Mouse (Mus musculus) heart, postnatal 25 days (tissue): ENCODE measurements around the gene Gm20671. TPM values are rescaled to one million over a fixed set of nuclear protein-coding genes. Genes with fewer than 3 reads are reported as not detected.
"Not testable (repeated sequence)": the region's sequence is repeated elsewhere in the genome, so short reads cannot be mapped to it uniquely, and the experiment has no call there.

ENCODE experiments used
- DNase-seq: peaks from one replicate; pipeline ENCODE4 v3.0.0; 2022; ENCODE audit warnings: low spot score
- intact Hi-C: fragments of 180-260 bp; cut with DNase I; formaldehyde crosslinking; loops from one replicate; pipeline ENCODE4 v1.15.1; 2025
- total RNA-seq, 2 experiments: library from RNA; stranded (reverse); gene quantifications; 2 replicates each; pipeline ENCODE4 v1.2.3; 2021

The Gm20671 gene
- total RNA-seq, 2 experiments from 2014 or later: not detected

DNA sequence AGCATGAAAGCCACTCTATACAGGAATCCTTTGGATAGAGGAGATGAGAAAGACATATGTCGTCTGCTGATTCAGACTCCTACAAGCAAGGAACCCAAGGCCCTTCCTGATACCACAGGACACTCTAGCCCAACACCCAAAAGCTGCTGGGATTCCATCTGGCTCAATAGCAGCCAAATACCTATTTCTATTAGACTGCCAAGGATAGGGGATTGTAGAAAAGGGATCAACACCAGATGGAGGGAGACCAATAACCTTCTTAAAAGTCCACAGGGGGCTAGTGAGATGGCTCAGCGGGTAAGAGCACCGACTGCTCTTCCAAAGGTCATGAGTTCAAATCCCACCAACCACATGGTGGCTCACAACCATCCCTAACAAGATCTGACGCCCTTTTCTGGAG lies 11.5 kb downstream of the Gm20671 start:
- intact Hi-C loops: no loop called here
- DNase-seq: no peak

DNA sequence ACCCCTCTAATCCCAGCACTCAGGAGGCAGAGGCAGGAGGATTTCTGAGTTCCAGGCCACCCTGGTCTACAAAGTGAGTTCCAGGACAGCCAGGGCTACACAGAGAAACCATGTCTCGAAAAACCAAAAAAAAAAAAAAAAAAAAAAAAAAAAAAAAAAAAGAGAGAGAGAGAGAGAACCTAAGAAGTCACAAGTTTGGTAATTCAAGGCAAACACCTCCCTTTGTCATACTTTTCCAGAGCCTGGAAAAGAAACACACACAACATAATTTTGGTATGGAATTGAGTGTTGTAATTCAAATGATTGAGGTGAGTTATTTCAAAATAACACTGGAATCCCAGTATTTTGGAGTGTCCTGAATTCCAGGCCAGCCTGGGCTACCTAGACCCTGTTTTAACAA lies 40.5 kb downstream of the Gm20671 start:
- DNase-seq: not testable (repeated sequence)
- intact Hi-C loops: loop anchor here (5.0 kb wide), 1 partner anchor 76 kb away; the partner anchor contains the start of gene Depdc5

DNA sequence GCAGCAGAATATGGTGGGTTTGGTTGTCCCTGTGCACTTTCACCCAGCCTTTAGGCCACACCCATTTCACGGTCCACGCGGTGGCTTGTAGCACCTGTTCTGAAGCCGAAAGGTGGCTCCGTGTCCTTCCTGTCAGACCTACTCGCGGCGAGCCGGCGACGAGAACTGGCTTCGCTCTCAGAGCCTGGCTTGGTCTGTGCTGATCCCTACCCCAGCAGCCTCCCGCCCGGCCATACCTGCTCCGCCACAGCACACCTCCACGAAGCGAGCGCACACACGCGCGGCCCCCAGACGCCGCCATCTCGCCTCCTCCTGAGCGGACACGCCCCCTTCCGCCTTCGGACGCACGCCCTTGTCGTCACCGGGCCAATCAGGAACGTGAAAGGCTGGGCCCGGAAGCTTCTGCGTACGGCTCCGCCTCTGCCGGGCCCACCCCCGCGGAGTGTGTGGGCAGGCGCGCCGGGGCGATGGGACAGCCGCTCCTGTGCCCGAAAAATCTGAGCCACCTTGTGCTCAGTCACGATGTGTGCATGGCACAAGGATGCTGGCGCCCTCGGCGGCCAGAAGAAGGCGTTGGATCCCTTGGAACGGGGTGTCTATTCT lies 41.5 kb downstream of the Gm20671 start, which contains the start of gene Pisd:
TSS of gene Pisd (minus strand) at position 334 of the 603 bp plus-strand sequence.
- intact Hi-C loops: loop anchor here (5.0 kb wide), 1 partner anchor 77 kb away; the partner anchor contains the start of gene Depdc5

DNA sequence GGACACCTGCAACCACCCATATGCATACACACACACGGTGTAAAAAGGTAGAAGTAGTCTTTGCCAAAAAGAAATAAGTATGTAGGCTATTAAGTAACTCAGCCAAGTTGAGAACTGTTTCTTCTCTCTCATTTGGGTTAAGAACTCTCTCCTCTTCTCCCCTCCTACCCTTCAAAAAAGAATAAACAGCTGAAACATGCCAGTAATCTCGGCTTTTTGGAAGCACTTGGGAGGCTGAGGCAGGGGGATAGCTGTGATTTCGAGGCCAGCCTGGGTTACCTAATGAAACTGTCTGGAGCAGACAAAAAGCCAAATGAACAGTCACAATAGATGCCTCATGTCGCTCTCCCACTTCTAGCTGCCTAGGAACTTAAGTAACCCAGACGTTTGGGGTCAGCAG lies 42.2 kb downstream of the Gm20671 start:
- intact Hi-C loops: loop anchor here (5.0 kb wide), 1 partner anchor 78 kb away; the partner anchor contains the start of gene Depdc5
- DNase-seq: no peak

More for the DNA sequence above, 41.5 kb downstream of the Gm20671 start, which contains the start of gene Pisd:
- DNase-seq: peak; percentile 89

DNA sequence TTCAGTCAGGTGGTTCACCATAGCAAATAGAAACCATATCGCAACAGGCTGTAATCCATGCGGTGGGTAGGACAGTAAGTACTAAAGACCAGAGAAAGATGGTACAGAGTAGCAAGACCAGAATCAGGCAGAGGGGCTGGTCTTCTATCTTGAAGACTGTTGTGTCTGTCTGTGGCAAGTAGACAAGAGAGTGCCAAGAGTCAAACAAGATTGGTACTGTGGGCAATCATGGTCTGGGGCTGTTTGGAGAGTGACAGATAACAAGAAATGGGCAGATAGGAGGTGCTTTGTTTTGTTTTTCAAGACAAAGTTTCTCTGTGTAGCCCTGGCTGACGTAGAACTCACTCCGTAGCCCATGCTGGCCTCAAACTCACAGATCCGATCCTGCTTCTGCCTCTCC lies 45.3 kb downstream of the Gm20671 start:
- DNase-seq: no peak
- intact Hi-C loops: no loop called here

DNA sequence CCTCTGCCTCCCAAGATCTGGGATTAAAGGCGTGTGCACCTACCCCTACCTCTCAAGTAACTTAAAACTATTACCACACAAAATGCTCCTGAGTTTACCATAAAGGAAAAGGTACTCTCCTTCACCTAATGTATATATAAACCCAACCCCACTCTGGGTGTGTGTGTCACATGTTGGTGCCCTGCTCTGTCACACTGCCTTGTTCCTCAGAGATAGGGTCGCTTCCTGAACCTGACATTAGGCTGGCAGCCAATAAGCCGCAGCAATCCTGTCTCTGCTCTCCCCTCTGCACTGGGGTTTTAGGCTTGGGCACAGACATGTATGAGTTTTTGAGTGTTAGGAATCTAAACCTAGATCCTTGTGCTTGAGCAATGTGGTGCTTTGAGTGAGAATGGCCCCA lies 48.7 kb downstream of the Gm20671 start:
- intact Hi-C loops: no loop called here
- DNase-seq: no peak

DNA sequence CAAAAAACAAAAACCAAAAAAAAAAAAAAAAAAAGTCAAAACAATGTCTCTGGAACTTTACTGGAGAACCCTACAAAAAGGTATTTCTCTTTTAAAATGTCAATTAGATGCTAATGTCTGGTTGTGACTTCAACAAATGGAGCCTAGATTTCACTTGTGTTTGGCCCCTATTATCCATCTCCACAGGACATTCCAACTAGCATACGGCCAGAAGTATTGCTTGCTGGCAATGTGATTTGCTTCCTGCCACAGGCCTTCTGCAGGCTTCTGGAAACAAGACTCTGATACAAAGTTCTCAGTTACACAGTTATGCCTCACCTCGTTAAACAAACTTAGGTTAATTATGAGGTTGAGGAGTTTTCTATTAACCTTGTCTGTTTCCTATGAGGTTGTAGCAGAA lies 54.5 kb downstream of the Gm20671 start:
- intact Hi-C loops: no loop called here
- no peak for DNase-seq

DNA sequence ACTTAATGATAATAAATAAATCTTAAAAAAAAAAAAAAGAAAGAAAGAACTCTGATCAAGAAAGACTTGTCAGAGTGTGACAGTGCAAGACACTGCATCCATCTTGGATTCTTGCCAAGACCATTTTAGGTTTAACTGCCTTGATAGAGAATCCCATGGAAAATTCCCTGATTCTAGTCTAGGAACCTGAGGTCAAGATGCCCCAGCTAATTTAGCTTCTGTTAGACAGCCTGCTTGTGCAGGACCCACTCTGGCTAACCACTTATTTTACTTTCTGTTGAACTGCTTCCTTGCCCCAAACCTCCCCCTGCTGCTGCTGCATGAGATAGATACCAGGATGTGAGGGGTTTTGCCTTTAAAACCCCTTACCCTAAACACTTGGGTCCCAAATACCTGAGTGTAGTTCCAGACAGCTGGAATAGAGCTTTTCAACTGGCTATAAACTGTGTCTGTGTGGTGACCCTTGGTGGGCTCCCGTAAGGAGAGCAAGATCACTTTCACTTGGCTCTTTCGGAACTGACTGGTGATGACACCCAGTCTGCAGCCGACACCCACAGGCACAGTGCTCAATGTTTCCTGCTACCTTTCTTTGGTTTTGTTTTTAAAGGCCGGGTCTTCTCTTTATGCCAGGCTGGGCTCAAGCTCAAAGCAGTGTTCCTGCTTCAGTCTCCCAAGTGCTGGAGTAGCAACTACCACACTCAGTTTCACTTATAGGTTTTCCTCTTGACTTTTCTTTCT lies 59.1 kb downstream of the Gm20671 start:
- no peak for DNase-seq
- intact Hi-C loops: no loop called here

DNA sequence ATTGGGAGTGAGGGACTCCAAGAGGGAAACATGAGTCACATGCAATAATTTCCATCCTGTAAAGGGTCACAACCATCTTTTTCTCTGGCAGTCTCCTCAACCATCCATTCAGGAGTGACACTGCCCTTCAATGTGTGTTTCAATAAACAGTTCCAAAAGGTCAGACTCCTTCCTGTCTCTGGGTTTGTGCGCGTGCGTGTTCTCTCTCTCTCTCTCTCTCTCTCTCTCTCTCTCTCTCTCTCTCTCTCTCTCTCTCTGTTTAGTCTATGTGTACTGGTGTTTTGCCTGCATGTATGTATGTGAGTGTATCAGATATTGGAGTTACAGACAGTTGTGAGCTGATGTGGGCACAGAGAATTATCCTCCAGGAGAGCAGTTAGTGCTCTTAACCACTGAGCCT lies 59.9 kb downstream of the Gm20671 start:
- intact Hi-C loops: no loop called here

DNA sequence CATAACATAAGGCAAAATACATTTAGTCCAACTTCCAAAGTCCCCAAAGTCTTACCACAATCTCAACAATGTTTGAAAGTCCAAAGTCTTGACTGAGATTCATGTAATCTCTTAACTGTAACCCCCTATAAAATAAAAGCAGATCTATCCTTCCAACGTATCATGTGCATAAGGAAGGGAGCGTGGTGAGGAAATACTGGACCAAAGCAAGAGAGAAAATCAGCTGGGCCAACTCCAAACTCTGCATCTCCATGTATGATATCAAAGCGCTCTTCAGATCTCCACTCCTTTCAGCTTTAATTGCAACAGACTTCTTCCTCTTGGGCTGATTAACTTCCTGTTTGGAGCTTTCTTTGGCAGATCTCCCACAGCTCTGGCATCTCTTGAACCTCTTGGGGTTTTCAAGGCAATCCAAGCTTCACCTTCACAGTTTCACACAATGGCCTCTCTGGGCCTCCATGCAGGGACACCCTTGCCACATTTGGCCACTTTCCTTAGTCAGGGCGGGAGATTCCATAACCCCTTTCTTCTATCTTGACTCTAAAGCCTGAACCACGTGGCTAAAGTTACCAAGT lies 65.3 kb downstream of the Gm20671 start:
- intact Hi-C loops: no loop called here
- DNase-seq: no peak

More for the DNA sequence above, 59.9 kb downstream of the Gm20671 start:
- DNase-seq: no peak

DNA sequence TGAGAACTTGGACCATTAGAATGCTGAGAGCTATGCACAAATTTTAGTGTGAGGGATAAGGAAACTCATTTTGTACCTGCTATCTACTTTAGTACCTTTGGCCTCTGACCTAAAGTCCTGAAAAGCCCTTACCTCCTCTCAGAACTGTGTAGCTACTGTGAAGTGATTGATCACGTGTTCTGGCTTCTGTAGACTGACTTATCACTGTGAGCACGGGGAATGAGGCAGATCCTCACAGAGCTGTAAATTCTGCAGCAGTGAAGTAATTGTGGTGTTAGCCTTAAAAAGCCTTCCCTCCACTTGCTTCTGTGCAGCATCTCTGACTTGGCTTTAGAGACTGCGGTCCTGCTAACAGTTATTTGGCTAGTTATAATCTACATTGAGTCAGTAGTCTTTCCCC lies 66.1 kb downstream of the Gm20671 start:
- intact Hi-C loops: no loop called here
- no peak for DNase-seq

DNA sequence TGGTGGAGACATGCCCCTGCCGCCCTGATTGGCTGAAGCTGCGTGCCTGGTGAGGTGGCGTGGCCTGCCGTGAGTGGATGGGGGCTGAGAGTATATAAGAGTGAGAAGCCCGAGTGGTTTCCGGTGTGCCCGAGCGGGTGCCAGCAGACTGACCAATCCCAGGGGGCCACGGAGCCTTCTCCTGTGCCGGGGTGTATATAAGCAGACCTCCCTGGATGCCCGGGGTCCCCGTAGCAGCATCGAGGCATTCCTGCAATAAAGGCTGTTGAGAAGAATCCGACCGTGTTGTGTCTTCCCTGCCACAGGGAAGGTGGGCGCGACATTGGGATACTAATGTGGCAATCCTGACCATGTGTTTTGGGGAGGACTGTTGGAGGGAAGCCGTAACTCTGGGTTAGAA lies 66.6 kb downstream of the Gm20671 start:
- DNase-seq, intact Hi-C loops: not testable (repeated sequence)

DNA sequence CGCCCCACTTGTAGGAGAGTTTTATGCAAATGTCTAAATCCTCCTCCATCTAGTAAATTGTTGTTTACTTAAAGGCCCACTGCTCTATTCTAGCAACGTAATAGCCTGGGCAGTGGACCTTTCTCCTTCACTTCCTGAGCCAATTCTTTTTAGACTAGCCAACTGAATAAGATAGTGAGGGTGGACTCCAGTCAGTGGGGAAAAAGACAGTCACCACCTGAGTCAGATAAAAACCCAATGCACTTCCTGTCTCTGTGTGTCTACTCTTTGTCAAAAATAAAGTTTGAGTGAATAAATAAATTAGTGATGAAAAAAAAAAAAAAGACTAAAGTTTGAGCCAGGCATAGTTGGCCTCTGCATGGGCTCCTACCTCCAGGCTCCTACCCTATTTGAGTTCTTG lies 67.2 kb downstream of the Gm20671 start:
- intact Hi-C loops: no loop called here
- DNase-seq: no peak

DNA sequence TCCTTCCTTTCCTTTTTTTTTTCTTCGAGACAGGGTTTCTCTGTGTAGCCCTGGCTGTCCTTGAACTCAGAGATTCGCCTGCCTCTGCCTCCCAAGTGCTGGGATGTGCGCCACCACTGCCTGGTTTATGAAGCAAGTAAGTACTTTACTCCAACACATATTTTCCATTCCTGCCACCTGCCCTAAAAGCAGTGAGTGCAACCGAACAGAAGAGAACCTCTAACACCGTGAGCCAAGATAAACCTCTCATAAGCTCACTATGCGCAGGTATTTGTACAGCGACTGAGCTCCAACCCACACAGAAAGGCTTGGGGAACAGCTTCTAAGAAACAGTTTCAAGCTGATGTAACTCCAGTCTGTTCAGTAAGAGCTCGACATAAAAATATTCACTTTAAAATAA lies 70.8 kb downstream of the Gm20671 start:
- DNase-seq: no peak
- intact Hi-C loops: no loop called here

DNA sequence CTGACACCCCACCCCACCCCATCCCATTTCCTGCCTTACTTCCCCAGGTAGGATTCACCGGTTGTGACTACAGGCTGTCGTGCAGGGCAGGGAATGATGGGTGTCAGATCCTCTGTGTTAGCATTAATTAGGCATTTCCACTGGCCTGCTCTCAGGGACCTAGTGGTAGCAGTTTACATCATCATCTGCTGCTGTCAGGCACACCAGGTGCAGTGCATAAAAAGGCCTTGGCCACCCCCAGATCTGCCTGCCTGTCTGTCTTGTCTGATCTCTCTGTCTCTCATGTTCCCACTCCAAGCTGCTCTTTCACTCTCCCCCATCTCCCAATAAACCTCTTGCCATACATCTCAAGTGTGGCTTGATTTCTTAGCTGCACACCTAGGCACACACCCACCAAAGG lies 75.2 kb downstream of the Gm20671 start:
- no peak for DNase-seq
- intact Hi-C loops: no loop called here

DNA sequence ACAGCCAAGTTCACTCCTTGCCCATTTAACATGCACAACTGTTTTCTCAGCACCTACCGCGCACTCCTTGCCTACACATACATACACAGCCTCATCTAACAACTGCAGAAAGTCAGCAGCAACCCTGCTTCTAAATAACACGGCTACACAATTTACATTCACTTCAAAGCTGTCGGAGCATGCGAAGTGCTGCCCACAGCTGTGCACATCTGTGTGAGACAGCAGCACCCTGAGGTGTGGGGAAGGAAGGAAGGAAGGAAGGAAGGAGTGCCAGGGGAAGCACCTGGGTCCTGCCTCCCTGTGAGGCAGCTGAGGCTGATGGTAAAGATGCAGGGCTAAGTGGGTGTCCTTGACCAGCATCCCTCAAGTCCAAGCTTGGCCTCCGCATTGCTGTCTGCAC lies 78.0 kb downstream of the Gm20671 start:
- DNase-seq: no peak
- intact Hi-C loops: loop anchor here (1.0 kb wide), 1 partner anchor 33 kb away; no protein-coding TSS in a partner anchor

DNA sequence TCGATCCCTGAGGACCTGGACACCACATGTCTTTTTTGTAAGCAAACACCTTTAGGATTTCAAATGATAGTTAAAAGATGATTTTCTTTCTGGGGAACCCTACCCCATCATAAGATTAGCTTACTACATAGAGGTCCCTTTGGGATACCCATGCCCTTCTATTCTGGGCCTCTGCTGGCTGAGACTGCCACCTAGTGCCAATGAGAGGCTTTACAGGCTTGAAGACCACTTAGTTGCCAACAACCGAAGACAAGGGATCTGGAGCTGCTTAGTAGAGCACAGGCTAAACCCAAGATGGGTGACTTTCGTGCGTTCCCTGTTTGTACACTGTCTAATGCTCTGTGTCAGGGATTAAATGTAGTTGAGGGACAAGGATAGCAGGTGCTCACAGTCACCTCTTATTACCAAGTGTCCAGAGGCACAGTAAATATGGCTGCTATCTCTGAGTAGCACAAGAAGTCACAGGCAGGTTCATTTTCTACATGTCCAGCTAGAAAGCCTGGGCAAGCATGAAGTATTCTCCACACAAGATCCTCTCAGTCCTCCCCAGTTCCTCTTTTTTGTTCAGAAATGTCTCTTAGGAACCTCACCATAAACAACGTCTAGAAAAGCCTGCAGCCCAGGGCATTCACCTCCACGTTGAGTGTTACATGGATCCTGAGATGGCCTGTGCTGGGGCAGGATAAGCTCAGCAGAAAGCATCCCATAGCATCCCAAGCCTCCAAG lies 79.1 kb downstream of the Gm20671 start:
- intact Hi-C loops: loop anchor here (1.0 to 2.0 kb wide), 2 partner anchors 32 to 159 kb away; no protein-coding TSS in a partner anchor

DNA sequence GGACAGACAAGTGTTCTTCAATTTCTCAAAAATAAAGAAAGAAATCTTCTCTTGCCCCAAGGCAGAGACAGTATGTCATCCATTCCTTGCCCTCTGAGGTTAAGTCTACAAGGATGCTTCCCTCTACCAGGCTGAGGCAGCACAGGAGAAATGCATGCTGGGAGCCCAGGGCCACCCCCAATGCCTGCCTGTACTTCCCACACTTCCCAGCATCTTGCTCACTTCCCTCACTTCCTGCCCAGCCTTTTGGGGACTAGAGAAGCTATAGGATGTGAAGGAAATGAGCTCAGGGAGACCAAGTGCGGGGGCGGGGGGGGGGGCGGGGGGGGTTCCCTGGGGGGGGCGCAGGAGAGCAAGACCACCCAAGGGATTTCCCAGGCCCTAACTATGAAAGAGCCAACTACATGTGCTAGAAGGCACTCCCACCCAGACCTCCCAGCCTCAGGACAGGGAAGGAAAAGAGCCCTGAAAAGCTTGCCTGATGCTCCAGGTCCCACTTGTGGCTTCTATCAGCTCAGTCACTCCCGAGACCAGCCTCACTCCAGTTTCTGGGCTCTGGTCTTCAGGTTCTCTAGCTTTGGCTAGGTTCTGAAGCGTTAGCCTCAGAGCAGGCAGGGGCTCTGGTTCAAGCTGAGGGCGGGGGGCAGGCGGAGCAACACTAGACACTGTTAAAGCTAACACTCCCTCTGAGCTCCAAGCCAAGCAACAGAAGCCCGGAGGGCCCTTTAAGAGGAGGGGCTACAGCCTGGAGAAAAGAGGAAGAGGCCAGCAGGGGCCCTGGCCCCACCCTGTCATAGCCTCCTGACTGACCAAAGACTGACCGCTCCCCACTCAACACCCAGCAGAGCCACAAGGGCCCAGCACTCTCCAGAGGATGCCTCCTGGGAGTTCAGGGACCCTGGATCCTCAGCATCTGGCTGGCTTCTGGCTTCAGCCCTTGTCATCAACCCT lies 80.9 kb downstream of the Gm20671 start:
- intact Hi-C loops: loop anchor here (2.0 kb wide), 1 partner anchor 157 kb away; no protein-coding TSS in a partner anchor

More for the DNA sequence above, 79.1 kb downstream of the Gm20671 start:
- DNase-seq: peak; percentile 18

DNA sequence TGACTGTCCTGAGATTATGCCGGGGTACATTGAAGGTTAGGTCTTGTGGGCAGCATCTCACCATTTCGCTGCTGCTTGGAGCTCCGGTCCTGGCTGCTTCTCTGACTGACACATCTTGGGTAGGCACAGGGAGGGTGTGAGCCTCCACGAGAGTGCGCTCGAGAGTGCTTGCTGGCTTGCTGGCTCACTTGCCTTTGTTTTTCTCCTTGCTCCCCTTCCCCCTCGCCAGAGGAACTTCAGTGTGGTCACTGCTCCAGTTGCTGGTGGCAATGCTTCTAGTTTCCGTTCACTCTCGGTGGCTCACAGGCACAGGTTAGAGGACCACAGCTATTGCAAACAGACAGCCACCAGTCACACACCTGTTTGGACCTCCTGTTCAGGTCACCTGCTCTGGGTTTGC lies 84.8 kb downstream of the Gm20671 start:
- intact Hi-C loops: no loop called here
- DNase-seq: no peak

More for the DNA sequence above, 80.9 kb downstream of the Gm20671 start:
- DNase-seq: peak; percentile 86
